Mouse (Mus musculus): Measurements from ENCODE around the gene Gm38100. TPM values are rescaled to one million over a fixed set of nuclear protein-coding genes. Genes with fewer than 3 reads are reported as not detected.

The Gm38100 gene
- polyA plus RNA-seq (2012; ENCODE audit: low replicate concordance) = not detected in 2 replicates

GRCm38 (mm10) chr1:175920029-175920428 is at the start of gene Gm38100:
Gene Gm38100 (plus strand): TSS chr1:175920329.

GRCm38 (mm10) chr1:175880453-175881296 is 39.5 kb upstream of the Gm38100 start, which contains the start of gene Exo1:
Gene Exo1 (plus strand): TSS chr1:175880581.

Other genes with a start within 250 kb of the Gm38100 start
- 1.0 and 3.4 TPM in 2 replicates for gene Opn3, start 227.6 kb upstream of the Gm38100 start, polyA plus RNA-seq (2012; ENCODE audit: low replicate concordance)
- gene Chml, start 227.4 kb upstream of the Gm38100 start, polyA plus RNA-seq (2012; ENCODE audit: low replicate concordance) = 14.5 and 36.3 TPM in 2 replicates
- not detected in 2 replicates for gene Wdr64, start 221.7 kb upstream of the Gm38100 start, polyA plus RNA-seq (2012; ENCODE audit: low replicate concordance)
- 0.16 and 0.54 TPM in 2 replicates for gene Exo1, start 39.7 kb upstream of the Gm38100 start, polyA plus RNA-seq (2012; ENCODE audit: low replicate concordance)
- not detected in 2 replicates for gene Rbm8a2, start 58.8 kb downstream of the Gm38100 start, polyA plus RNA-seq (2012; ENCODE audit: low replicate concordance)

Measured in hematopoietic multipotent progenitor cell, adult 10-12 weeks (in vitro differentiated cells).